Mouse (Mus musculus) heart, postnatal 0 days (tissue): Measurements from ENCODE around the gene Map3k11. TPM values are rescaled to one million over a fixed set of nuclear protein-coding genes. Genes with fewer than 3 reads are reported as not detected.

Experiments
- ATAC-seq: fragments of 200-750 bp; cut with Nextera tagmentation; 2 replicates; pipeline ENCODE4 v1.8.0; 2017; ENCODE audit warnings: low read depth, moderate number of reproducible peaks, moderate library complexity; ENCODE audit not compliant: insufficient read depth
- DNase-seq: peaks from one replicate; pipeline ENCODE4 v3.0.0-alpha.2; 2016; ENCODE audit warnings: low spot score
- H3K27ac ChIP-seq: fragments of 300-500 bp; sonication (generic); 2 replicates; pipeline ENCODE4 v1.5.1; 2014; ENCODE audit warnings: low read depth, mild to moderate bottlenecking
- H3K27me3 ChIP-seq: fragments of 300-500 bp; sonication (generic); 2 replicates; pipeline ENCODE4 v1.6.1; 2014; ENCODE audit warnings: low read length, mixed read lengths; ENCODE audit not compliant: control insufficient read depth, insufficient read depth
- H3K36me3 ChIP-seq: fragments of 300-500 bp; sonication (generic); replicated peaks from 2 replicates; pipeline ENCODE4 v1.6.1; 2014; ENCODE audit warnings: low read length, mixed read lengths; ENCODE audit not compliant: control insufficient read depth, insufficient read depth
- H3K4me1 ChIP-seq: fragments of 300-500 bp; sonication (generic); 2 replicates; pipeline ENCODE4 v1.6.1; 2014; ENCODE audit warnings: antibody characterized with exemption; ENCODE audit not compliant: control insufficient read depth, insufficient read depth
- H3K4me2 ChIP-seq: fragments of 300-500 bp; sonication (generic); 2 replicates; pipeline ENCODE4 v1.6.1; 2014; ENCODE audit warnings: low read depth, mild to moderate bottlenecking, low read length, moderate library complexity
- H3K4me3 ChIP-seq: fragments of 300-500 bp; sonication (generic); 2 replicates; pipeline ENCODE4 v1.5.1; 2014; ENCODE audit warnings: low read depth, low read length
- H3K9ac ChIP-seq: fragments of 300-500 bp; sonication (generic); replicated peaks from 2 replicates; pipeline ENCODE4 v1.6.1; 2014; ENCODE audit warnings: low read depth, low read length, mixed read lengths
- H3K9me3 ChIP-seq: fragments of 300-500 bp; sonication (generic); replicated peaks from 2 replicates; pipeline ENCODE4 v1.6.1; 2016; ENCODE audit warnings: low read length; ENCODE audit not compliant: control insufficient read depth
- CTCF ChIP-seq: IDR thresholded peaks from 2 replicates; pipeline ENCODE4 v1.5.1; 2016; ENCODE audit warnings: antibody characterized with exemption, control low read depth, low read depth
- EP300 ChIP-seq: IDR thresholded peaks from 2 replicates; pipeline ENCODE4 v1.6.1; 2016; ENCODE audit warnings: antibody characterized with exemption, low read depth
- WGBS: fragments of 180-500 bp; shearing (Covaris S2); extraction: QIAGEN DNeasy Blood & Tissue Kit; methylation state at CpG from one replicate; pipeline ENCODE4 v1.1.7; 2014; 5-methylcytosine and 5-hydroxymethylcytosine counted together
- polyA plus RNA-seq: library from polyadenylated mRNA; unstranded; fragments of >200 nt; fragmentation: Nextera tagmentation; extraction: Ambion mirVana; gene quantifications from 2 replicates; pipeline ENCODE4 v1.2.1, GENCODE M21; 2015
- total RNA-seq: library from RNA; depleted of rRNA; stranded (reverse); fragments of >200 nt; gene quantifications from 2 replicates; pipeline ENCODE4 v1.2.3, GENCODE M21; 2014; ENCODE audit warnings: low replicate concordance

The Map3k11 gene
- total and polyA plus RNA-seq, 2 experiments from 2014 or later: 17.0 to 43.5 TPM

DNA sequence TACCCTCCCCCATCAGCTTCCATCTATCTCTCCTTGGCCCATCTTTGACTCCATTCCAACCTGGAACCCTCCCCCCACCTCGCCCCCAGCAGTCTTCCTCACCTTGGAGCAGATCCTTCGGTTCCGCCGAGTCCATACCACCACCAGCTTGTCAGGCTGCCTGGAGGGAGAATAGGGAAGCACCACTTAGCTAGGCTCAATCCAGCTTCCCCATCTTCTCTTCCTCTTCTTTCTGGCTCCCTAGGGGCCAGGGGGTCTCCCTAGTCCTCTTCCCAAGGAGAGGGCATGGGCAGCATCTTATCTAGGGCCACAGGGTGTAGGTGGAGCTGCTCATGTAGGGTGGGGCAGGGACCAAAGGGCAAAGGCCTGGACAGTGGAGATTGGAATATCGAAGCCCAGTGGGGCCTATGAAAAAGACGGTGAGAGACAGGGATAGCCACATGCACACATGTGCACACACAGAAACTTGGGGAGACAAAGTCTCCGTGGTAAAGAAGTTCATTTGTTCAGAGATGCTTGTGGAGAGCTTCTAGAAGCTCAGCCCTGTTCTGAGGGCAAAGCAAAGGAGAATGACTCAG lies 34.4 kb downstream of the Map3k11 start:
- no peak for TF ChIP-seq EP300
- TF ChIP-seq CTCF: no peak
- DNase-seq (no peak), ATAC-seq (no peak)
- Histone ChIP-seq H3K4me1 (peaks cover 19% of the 10 kb centered on the region), H3K4me2 (no peak overlapping the region), H3K36me3 (peaks cover 51% of the 10 kb centered on the region), H3K4me3 (no peak overlapping the region), H3K27me3 (no peaks in the 10 kb centered on the region), H3K27ac (no peak overlapping the region), H3K9ac (no peak overlapping the region), H3K9me3 (no peaks in the 10 kb centered on the region)
- 79% methylated on average over 7 of the region's 7 CpGs for WGBS

DNA sequence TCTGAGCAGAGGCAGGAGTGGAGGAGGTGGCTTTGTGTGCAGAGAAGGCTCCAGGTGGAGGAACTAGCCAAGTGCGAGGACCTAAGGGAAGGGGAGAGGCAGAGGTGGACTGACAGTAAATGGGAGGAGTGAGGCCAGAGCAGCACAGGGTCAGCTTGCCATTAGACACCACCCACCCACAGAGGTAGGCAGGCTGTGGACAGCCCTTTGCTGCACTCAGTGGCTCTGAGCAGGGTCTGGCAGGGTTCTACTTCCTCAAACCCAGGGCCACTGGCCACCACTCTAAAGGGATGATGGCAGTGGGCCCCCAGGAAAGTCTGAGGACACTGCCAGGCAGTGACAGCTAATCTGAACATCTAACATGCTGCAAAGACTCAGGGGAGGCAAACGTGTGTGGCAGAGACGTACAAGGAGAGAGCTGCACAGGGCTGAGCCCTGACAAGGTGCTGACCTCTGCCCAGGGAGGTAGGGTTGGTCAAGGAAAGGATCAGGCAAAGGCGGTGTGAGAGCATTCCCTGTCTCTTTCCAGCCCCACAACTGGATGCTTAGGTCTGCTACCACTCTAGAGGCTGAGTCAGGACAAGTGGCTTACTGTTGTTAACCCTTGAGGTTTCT lies 35.5 kb downstream of the Map3k11 start:
- H3K36me3 ChIP-seq: peaks cover 40% of the 10 kb centered on the region

DNA sequence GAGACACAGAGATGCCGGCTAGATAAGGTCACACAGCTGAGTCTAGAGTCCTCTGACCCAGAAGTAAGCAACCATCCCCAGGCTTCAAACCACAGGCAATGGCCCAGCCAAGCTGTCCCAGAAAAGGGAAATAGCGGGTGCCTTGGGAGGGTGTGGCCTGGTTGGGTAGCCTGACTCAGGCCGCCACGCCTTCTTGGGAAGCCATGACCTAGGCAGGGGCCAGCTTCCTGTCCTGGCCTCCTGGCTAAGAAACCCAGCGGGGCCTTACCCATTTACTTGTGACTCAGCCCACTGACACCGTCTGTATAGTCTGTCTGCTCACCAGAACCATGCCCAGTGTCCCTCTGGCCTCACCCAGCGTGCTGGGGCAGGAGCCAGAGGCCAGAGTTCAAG lies 36.0 kb downstream of the Map3k11 start:
- TF ChIP-seq CTCF: no peak
- TF ChIP-seq EP300: no peak
- peak; percentile 28 for ATAC-seq
- Histone ChIP-seq H3K9ac (peak overlapping the region; percentile 85), H3K27me3 (no peaks in the 10 kb centered on the region), H3K4me1 (peaks cover 28% of the 10 kb centered on the region), H3K4me2 (peak overlapping the region; percentile 86), H3K9me3 (no peaks in the 10 kb centered on the region), H3K36me3 (peaks cover 35% of the 10 kb centered on the region), H3K4me3 (peak overlapping the region; percentile 65), H3K27ac (peak overlapping the region; percentile 95)
- 12% methylated on average over 7 of the region's 7 CpGs for WGBS
- DNase-seq: peak; percentile 63

More for the DNA sequence above, 35.5 kb downstream of the Map3k11 start:
- Histone ChIP-seq H3K4me3 (peak overlapping the region; percentile 65), H3K27me3 (no peaks in the 10 kb centered on the region), H3K4me1 (peaks cover 28% of the 10 kb centered on the region), H3K9ac (peak overlapping the region; percentile 85), H3K27ac (peak overlapping the region; percentile 95), H3K9me3 (no peaks in the 10 kb centered on the region), H3K4me2 (peak overlapping the region; percentile 86)
- DNase-seq: no peak
- WGBS: 30% methylated on average over 4 of the region's 4 CpGs
- TF ChIP-seq EP300: no peak
- no peak for TF ChIP-seq CTCF
- no peak for ATAC-seq

DNA sequence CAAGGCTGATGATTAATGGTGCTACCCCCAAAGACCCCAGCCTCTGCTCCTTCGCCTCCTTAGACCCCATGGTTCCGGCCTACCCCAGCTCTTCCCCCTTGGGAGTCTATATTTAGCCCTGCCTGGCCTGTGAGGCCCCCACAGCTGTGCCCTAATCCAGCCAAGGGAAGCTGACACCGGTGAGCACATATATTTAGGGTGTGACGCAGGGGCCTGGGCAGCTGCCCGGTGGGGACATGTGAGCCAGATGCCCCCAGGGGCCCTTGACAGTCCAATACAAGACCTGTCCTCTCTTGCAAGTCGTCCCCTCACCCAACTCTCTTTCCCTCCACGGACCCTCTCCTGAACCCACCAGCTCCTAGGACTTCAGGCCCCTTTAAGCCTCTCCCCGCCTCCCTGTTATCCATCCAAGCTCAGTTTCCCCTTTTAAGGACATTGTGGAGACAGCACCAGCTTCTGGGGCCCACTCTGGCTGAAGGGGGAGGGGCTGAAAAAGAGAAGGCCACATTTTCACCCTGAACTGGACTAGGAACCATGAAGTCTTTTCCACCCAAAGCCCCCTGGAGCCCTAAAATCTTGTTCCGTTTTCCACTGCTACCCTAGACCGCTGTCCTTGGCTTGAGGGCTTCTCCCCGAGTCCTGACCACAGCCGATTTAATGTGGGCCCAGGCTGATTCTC lies 36.6 kb downstream of the Map3k11 start:
- DNase-seq (peak; percentile 90), ATAC-seq (peak; percentile 84)
- peak overlapping the region; percentile 65 for H3K4me3 ChIP-seq
- H3K9me3 ChIP-seq: no peaks in the 10 kb centered on the region
- 9% methylated on average over 12 of the region's 12 CpGs for WGBS
- H3K27me3 ChIP-seq: no peaks in the 10 kb centered on the region
- H3K27ac ChIP-seq: peak overlapping the region; percentile 95
- H3K9ac ChIP-seq: peak overlapping the region; percentile 85
- H3K4me1 ChIP-seq: peaks cover 28% of the 10 kb centered on the region
- TF ChIP-seq EP300: peak; percentile 80
- TF ChIP-seq CTCF: no peak
- peaks cover 29% of the 10 kb centered on the region for H3K36me3 ChIP-seq
- H3K4me2 ChIP-seq: peak overlapping the region; percentile 86

DNA sequence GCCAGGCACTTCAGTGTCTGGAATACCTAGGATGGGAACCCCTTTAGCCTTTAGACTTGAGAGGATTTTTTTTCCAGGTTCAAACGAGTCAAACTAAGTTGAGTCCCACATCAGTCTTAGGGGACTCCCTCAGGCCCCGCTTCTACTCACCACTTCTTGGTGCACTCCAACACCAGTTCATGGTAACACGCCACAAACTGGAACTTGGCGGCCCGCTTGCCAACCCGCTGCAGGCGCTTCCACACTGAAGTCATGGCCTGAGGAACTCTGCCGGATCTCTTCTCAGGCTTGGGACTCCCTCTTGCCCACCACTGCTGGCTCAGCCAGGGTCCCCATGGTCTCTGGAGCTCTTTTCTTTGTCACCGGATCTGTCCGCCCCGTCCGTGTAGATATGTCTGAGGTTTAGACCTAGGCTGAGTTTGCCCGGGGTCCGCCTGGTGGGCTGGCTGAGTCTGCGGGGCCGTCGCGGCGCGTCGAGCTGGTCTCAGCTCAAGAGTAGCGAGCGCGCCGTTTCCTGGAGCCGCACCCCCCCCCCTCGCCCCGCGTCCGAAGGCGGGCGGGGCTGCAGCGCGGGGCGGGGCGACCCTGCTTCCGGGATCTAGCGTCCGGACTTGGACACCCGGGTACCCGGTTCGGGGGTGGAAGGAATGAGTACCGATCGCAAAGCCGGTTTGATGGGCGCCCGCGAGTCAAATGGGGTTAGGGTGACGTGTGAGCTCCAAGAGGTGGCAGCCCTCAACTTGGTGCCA lies 37.4 kb downstream of the Map3k11 start, which contains the start of gene Ehbp1l1:
Ehbp1l1 (minus strand) TSS at position 551 of the 749 bp plus-strand sequence.
- H3K4me2 ChIP-seq: peak within 1 kb of the TSS; percentile 86
- H3K9me3 ChIP-seq: no peaks in the 10 kb centered on the region
- TF ChIP-seq CTCF (no peak), EP300 (no peak; the same call in 1 of the 2 replicates)
- WGBS: 1% methylated on average over 49 of the region's 49 CpGs
- H3K36me3 ChIP-seq: peaks cover 21% of the 10 kb centered on the region
- ATAC-seq (peak; percentile 34), DNase-seq (peak; percentile 64)
- H3K4me1 ChIP-seq: peaks cover 31% of the 10 kb centered on the region
- no peaks in the 10 kb centered on the region for H3K27me3 ChIP-seq
- H3K27ac ChIP-seq: peak within 1 kb of the TSS; percentile 95
- H3K4me3 ChIP-seq: peak within 1 kb of the TSS; percentile 65
- peak within 1 kb of the TSS; percentile 85 for H3K9ac ChIP-seq
